Mouse (Mus musculus) liver, adult 2 months (tissue): Measurements from ENCODE around the gene Pes1. TPM values are rescaled to one million over a fixed set of nuclear protein-coding genes. Genes with fewer than 3 reads are reported as not detected.
A peak's percentile ranks its signal among the peaks of the same experiment; 100 is the strongest.

Source experiments
- DNase-seq: peaks from one replicate; pipeline ENCODE4 v3.0.0-alpha.2; 2011; ENCODE audit warnings: low read depth, low spot score; ENCODE audit errors: extremely low read depth
- H3K27ac ChIP-seq: fragments of 200-500 bp; replicated peaks from 2 replicates; pipeline ENCODE4 v1.5.1; 2012; ENCODE audit warnings: low read depth, mild to moderate bottlenecking, control low read depth, inconsistent platforms, low read length; ENCODE audit not compliant: insufficient read depth
- H3K27me3 ChIP-seq: fragments of 200-500 bp; 2 replicates; pipeline ENCODE4 v1.6.1; 2012; ENCODE audit warnings: mild to moderate bottlenecking, moderate library complexity, low read length, inconsistent platforms; ENCODE audit not compliant: control insufficient read depth, insufficient read depth
- H3K36me3 ChIP-seq: fragments of 200-500 bp; 2 replicates; pipeline ENCODE4 v1.6.1; 2012; ENCODE audit warnings: low read length, inconsistent platforms; ENCODE audit not compliant: control insufficient read depth, insufficient read depth
- H3K4me1 ChIP-seq: fragments of 200-500 bp; 2 replicates; pipeline ENCODE4 v1.6.1; 2011; ENCODE audit warnings: low read length; ENCODE audit not compliant: control insufficient read depth, insufficient read depth
- H3K4me3 ChIP-seq: fragments of 200-500 bp; 2 replicates; pipeline ENCODE4 v1.5.1; 2011; ENCODE audit warnings: low read depth, mild to moderate bottlenecking, control low read depth, low read length, moderate library complexity; ENCODE audit not compliant: insufficient read depth
- H3K79me2 ChIP-seq: fragments of 200-500 bp; 2 replicates; pipeline ENCODE4 v1.6.1; 2012; ENCODE audit warnings: inconsistent platforms, mild to moderate bottlenecking, low read length, moderate library complexity; ENCODE audit not compliant: control insufficient read depth, insufficient read depth
- H3K9ac ChIP-seq: fragments of 200-500 bp; 2 replicates; pipeline ENCODE4 v1.6.1; 2012; ENCODE audit warnings: low read depth, mild to moderate bottlenecking, control low read depth, inconsistent platforms, low read length
- CTCF ChIP-seq: fragments of 200-500 bp; IDR thresholded peaks from 2 replicates; pipeline ENCODE4 v1.5.1; 2011; ENCODE audit warnings: low read depth, low read length, control low read depth
- POLR2A ChIP-seq: fragments of 200-500 bp; IDR thresholded peaks from 2 replicates; pipeline ENCODE4 v1.6.1; 2011; ENCODE audit warnings: low read length, control low read depth; ENCODE audit not compliant: insufficient read depth; ENCODE audit errors: extremely low read depth
- WGBS: fragments of 180-500 bp; shearing (Covaris S2); methylation state at CpG from one replicate; pipeline ENCODE4 v1.1.7; 2018; 5-methylcytosine and 5-hydroxymethylcytosine counted together
- polyA plus RNA-seq: library from polyadenylated mRNA; depleted of rRNA; stranded (reverse); fragments of >200 nt; gene quantifications from 2 replicates; pipeline ENCODE4 v1.2.3, GENCODE M21; 2012; rRNA removed
- total RNA-seq: library from RNA; depleted of rRNA; stranded (reverse); fragments of >200 nt; gene quantifications from 2 replicates; pipeline ENCODE4 v1.2.3, GENCODE M21; 2014; rRNA removed

The Pes1 gene
- total and polyA plus RNA-seq, 2 experiments, result 20.8 to 22.2 TPM

GRCm38 (mm10) chr11:4029343-4029742, 65.6 kb downstream of the Pes1 start:
- Histone ChIP-seq H3K4me3 (no peak overlapping the region), H3K4me1 (peaks cover 8% of the 10 kb centered on the region), H3K36me3 (no peaks in the 10 kb centered on the region), H3K79me2 (peaks cover 8% of the 10 kb centered on the region; the same call in 1 of the 2 replicates), H3K27me3 (no peaks in the 10 kb centered on the region), H3K27ac (no peak overlapping the region), H3K9ac (no peak overlapping the region)
- TF ChIP-seq POLR2A (no peak), CTCF (0 out of 2 replicates have a peak, but pooled peaks have one; percentile 39)
- DNase-seq, result no peak
- WGBS, result 79% methylated on average over 4 of the region's 4 CpGs

Other genes with a start within 250 kb of the Pes1 start
- 1.1 and 1.4 TPM in 2 replicates for gene Osbp2, start 100.1 kb upstream of the Pes1 start, total RNA-seq
- 0.70 and 0.72 TPM in 2 replicates for gene Osbp2, start 100.1 kb upstream of the Pes1 start, polyA plus RNA-seq
- not detected in 2 replicates for gene 4921536K21Rik, start 68.9 kb upstream of the Pes1 start, total RNA-seq
- gene 4921536K21Rik, start 68.9 kb upstream of the Pes1 start, polyA plus RNA-seq, result not detected in 2 replicates
- under 0.01 and 0.07 TPM in 2 replicates for gene Dusp18, start 68.7 kb upstream of the Pes1 start, total RNA-seq
- 0.05 TPM in 2 replicates for gene Dusp18, start 68.7 kb upstream of the Pes1 start, polyA plus RNA-seq
- gene Slc35e4, start 49.3 kb upstream of the Pes1 start, total RNA-seq, result 0.18 and 0.34 TPM in 2 replicates
- gene Slc35e4, start 49.3 kb upstream of the Pes1 start, polyA plus RNA-seq, result 0.27 and 0.46 TPM in 2 replicates
- 101 and 110 TPM in 2 replicates for gene Tcn2, start 31.8 kb upstream of the Pes1 start, total RNA-seq
- gene Tcn2, start 31.8 kb upstream of the Pes1 start, polyA plus RNA-seq, result 211 and 236 TPM in 2 replicates
- 0.09 TPM in 1 of 2 replicates, not detected in the other for gene 4930556J24Rik, start 12.8 kb downstream of the Pes1 start, total RNA-seq
- not detected in 2 replicates for gene 4930556J24Rik, start 12.8 kb downstream of the Pes1 start, polyA plus RNA-seq
- 2.2 and 2.6 TPM in 2 replicates for gene Gal3st1, start 19.7 kb downstream of the Pes1 start, total RNA-seq
- 1.4 and 4.4 TPM in 2 replicates for gene Gal3st1, start 19.7 kb downstream of the Pes1 start, polyA plus RNA-seq
- 97.5 and 130 TPM in 2 replicates for gene Sec14l4, start 67.5 kb downstream of the Pes1 start, total RNA-seq
- 92.9 and 108 TPM in 2 replicates for gene Sec14l4, start 67.5 kb downstream of the Pes1 start, polyA plus RNA-seq
- not detected in 2 replicates for gene Sec14l3, start 100.9 kb downstream of the Pes1 start, total RNA-seq
- not detected in 2 replicates for gene Sec14l3, start 100.9 kb downstream of the Pes1 start, polyA plus RNA-seq
- gene Mtfp1, start 131.5 kb downstream of the Pes1 start, total RNA-seq, result 16.6 and 23.4 TPM in 2 replicates
- gene Mtfp1, start 131.5 kb downstream of the Pes1 start, polyA plus RNA-seq, result 39.2 and 41.5 TPM in 2 replicates
- 302 and 310 TPM in 2 replicates for gene Sec14l2, start 159.4 kb downstream of the Pes1 start, total RNA-seq
- gene Sec14l2, start 159.4 kb downstream of the Pes1 start, polyA plus RNA-seq, result 349 and 371 TPM in 2 replicates
- gene Rnf215, start 171.2 kb downstream of the Pes1 start, total RNA-seq, result 10.3 and 10.8 TPM in 2 replicates
- 11.3 and 13.1 TPM in 2 replicates for gene Rnf215, start 171.2 kb downstream of the Pes1 start, polyA plus RNA-seq
- gene Ccdc157, start 196.3 kb downstream of the Pes1 start, total RNA-seq, result 4.0 and 4.5 TPM in 2 replicates
- gene Ccdc157, start 196.3 kb downstream of the Pes1 start, polyA plus RNA-seq, result 6.5 and 9.3 TPM in 2 replicates
- 4.3 and 4.6 TPM in 2 replicates for gene Sf3a1, start 196.4 kb downstream of the Pes1 start, total RNA-seq
- 10.0 and 12.2 TPM in 2 replicates for gene Sf3a1, start 196.4 kb downstream of the Pes1 start, polyA plus RNA-seq
- gene Tbc1d10a, start 222.8 kb downstream of the Pes1 start, total RNA-seq, result 23.4 and 23.6 TPM in 2 replicates
- 18.5 and 22.9 TPM in 2 replicates for gene Tbc1d10a, start 222.8 kb downstream of the Pes1 start, polyA plus RNA-seq